Mouse (Mus musculus): ENCODE measurements around the gene Adam15. TPM values are rescaled to one million over a fixed set of nuclear protein-coding genes. Genes with fewer than 3 reads are reported as not detected.

The Adam15 gene
- polyA plus RNA-seq, 1 experiment from 2014 or later, result 61.1 TPM

GRCm38 (mm10) chr3:89317246-89317645 is 32.5 kb downstream of the Adam15 start:
- H3K27ac ChIP-seq (ENCODE audit: low read length), result no peak overlapping the region
- ATAC-seq (ENCODE audit: insufficient read depth, low FRiP score), result no peak
- peaks cover 58% of the 10 kb centered on the region for H3K4me1 ChIP-seq (ENCODE audit: control insufficient read depth, insufficient read depth, low read length)
- no peaks in the 10 kb centered on the region for H3K9me3 ChIP-seq (replicated peaks; ENCODE audit: control insufficient read depth, low read length)
- 58% methylated on average over 6 of the region's 6 CpGs for WGBS
- H3K9ac ChIP-seq (ENCODE audit: low read length), result no peak overlapping the region
- H3K27me3 ChIP-seq (ENCODE audit: control insufficient read depth, insufficient read depth, low read length), result peaks cover 32% of the 10 kb centered on the region
- no peaks in the 10 kb centered on the region for H3K36me3 ChIP-seq (ENCODE audit: control insufficient read depth, insufficient read depth, low read length)
- no peak overlapping the region for H3K4me2 ChIP-seq (ENCODE audit: low read depth, low read length)
- no peak overlapping the region for H3K4me3 ChIP-seq (replicated peaks; ENCODE audit: low read length)

DNA sequence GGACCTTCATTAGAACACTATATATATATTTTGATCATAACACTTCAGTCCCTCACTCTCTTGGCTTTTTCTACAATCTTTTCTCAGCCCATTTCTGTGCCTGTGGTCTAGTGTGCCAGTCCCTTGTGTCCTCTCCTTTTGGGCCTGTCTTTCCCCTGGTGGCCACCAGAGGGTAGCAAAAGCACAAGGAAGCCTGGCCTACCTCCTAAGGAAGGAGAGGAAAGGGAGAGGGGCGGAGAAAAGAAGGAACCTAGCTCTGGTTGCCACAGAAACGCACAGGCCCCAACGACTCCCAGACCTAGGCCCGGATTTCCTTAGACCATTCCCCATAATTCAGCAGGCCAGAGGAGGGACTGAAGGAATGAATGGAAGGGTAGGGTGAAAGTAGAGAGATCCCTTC is 33.0 kb downstream of the Adam15 start:
- peak overlapping the region; percentile 70 for H3K4me2 ChIP-seq (ENCODE audit: low read depth, low read length)
- peak; percentile 41; the same call in 1 of the 2 replicates for ATAC-seq (ENCODE audit: insufficient read depth, low FRiP score)
- H3K27ac ChIP-seq (ENCODE audit: low read length), result peak overlapping the region; percentile 63
- peaks cover 55% of the 10 kb centered on the region for H3K4me1 ChIP-seq (ENCODE audit: control insufficient read depth, insufficient read depth, low read length)
- 2% methylated on average over 4 of the region's 4 CpGs for WGBS
- peak overlapping the region; percentile 42 for H3K4me3 ChIP-seq (replicated peaks; ENCODE audit: low read length)
- no peaks in the 10 kb centered on the region for H3K36me3 ChIP-seq (ENCODE audit: control insufficient read depth, insufficient read depth, low read length)
- no peak overlapping the region for H3K9ac ChIP-seq (ENCODE audit: low read length)
- H3K27me3 ChIP-seq (ENCODE audit: control insufficient read depth, insufficient read depth, low read length), result peaks cover 32% of the 10 kb centered on the region
- no peaks in the 10 kb centered on the region for H3K9me3 ChIP-seq (replicated peaks; ENCODE audit: control insufficient read depth, low read length)

GRCm38 (mm10) chr3:89315930-89316831 is 33.6 kb downstream of the Adam15 start:
- no peaks in the 10 kb centered on the region for H3K9me3 ChIP-seq (replicated peaks; ENCODE audit: control insufficient read depth, low read length)
- peak overlapping the region; percentile 63 for H3K27ac ChIP-seq (ENCODE audit: low read length)
- WGBS, result 8% methylated on average over 40 of the region's 40 CpGs
- peaks cover 28% of the 10 kb centered on the region for H3K27me3 ChIP-seq (ENCODE audit: control insufficient read depth, insufficient read depth, low read length)
- peaks cover 49% of the 10 kb centered on the region for H3K4me1 ChIP-seq (ENCODE audit: control insufficient read depth, insufficient read depth, low read length)
- peak overlapping the region; percentile 70 for H3K4me2 ChIP-seq (ENCODE audit: low read depth, low read length)
- peak; percentile 51; the same call in 1 of the 2 replicates for ATAC-seq (ENCODE audit: insufficient read depth, low FRiP score)
- H3K9ac ChIP-seq (ENCODE audit: low read length), result peak overlapping the region; percentile 70
- no peaks in the 10 kb centered on the region for H3K36me3 ChIP-seq (ENCODE audit: control insufficient read depth, insufficient read depth, low read length)
- peak overlapping the region; percentile 42 for H3K4me3 ChIP-seq (replicated peaks; ENCODE audit: low read length)

DNA sequence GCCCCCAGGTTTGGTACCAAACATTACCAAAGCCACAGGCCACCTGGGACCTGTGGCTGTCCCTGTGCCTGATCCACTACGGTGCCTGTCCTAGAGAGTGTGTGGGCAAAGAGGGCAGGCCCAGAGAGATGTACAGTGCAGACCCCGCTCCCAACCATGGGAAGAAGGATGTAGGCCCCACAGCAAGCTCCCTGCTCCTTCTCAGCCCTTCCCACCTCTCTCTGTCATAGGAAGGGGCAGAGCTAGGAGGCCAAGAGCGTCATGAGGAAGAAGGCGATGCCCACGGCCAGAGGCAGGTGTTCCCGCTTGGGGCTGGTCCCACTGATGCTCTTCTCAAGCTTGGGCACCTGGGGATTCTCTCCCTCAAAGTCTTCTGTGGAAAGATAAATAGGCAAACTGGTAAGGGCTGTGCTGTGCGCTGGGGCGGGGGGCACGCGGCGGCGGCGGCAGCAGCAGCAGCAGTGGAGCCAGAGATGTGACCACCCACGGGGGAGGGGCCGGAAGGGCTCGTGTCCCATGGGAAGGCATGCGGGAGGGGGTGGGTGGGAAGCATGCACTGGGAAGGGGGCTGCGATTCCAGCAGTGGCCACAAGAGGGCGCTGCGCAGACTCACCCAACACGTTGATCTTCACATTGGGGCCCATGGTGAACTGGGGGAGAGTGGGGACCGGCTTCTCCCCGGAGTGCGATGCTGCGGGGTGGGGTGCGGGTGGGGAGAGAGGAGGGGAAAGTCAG is 34.4 kb downstream of the Adam15 start:
- H3K27ac ChIP-seq (ENCODE audit: low read length), result no peak overlapping the region

DNA sequence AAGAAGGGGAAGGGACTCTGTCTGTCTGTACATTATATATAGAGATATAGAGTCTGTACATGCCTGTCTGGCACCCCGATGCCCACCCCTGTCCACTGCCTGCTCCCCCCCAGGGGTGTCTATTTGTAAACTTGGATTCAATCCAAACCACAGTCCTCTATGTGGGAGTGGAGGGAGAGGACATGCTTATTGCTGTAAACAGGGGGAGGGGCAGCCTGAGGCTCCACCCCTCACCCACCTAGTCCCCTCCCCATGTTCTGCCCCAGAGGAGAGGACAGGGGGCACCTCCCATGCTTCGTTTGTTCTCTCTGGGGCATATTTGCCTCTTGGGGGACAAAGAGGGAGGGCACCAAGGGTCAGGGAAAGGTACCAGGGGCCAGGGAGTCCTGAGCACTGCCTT is 35.0 kb downstream of the Adam15 start:
- Histone ChIP-seq H3K9ac (ENCODE audit: low read length) (peak overlapping the region; percentile 70; the same call in 1 of the 2 replicates), H3K36me3 (ENCODE audit: control insufficient read depth, insufficient read depth, low read length) (no peaks in the 10 kb centered on the region), H3K4me1 (ENCODE audit: control insufficient read depth, insufficient read depth, low read length) (peaks cover 35% of the 10 kb centered on the region), H3K4me3 (replicated peaks; ENCODE audit: low read length) (peak overlapping the region; percentile 42), H3K9me3 (replicated peaks; ENCODE audit: control insufficient read depth, low read length) (no peaks in the 10 kb centered on the region), H3K27ac (ENCODE audit: low read length) (no peak overlapping the region), H3K27me3 (ENCODE audit: control insufficient read depth, insufficient read depth, low read length) (peaks cover 15% of the 10 kb centered on the region), H3K4me2 (ENCODE audit: low read depth, low read length) (peak overlapping the region; percentile 70; the same call in 1 of the 2 replicates)
- WGBS, result 43% methylated on average over 2 of the region's 2 CpGs
- peak; percentile 14; the same call in 1 of the 2 replicates for ATAC-seq (ENCODE audit: insufficient read depth, low FRiP score)

More for the DNA sequence above, 34.4 kb downstream of the Adam15 start:
- H3K27me3 ChIP-seq (ENCODE audit: control insufficient read depth, insufficient read depth, low read length), result peaks cover 20% of the 10 kb centered on the region
- WGBS, result 6% methylated on average over 23 of the region's 26 CpGs
- H3K4me1 ChIP-seq (ENCODE audit: control insufficient read depth, insufficient read depth, low read length), result peaks cover 41% of the 10 kb centered on the region
- H3K9ac ChIP-seq (ENCODE audit: low read length), result peak overlapping the region; percentile 70
- no peaks in the 10 kb centered on the region for H3K9me3 ChIP-seq (replicated peaks; ENCODE audit: control insufficient read depth, low read length)
- H3K4me2 ChIP-seq (ENCODE audit: low read depth, low read length), result peak overlapping the region; percentile 70
- H3K36me3 ChIP-seq (ENCODE audit: control insufficient read depth, insufficient read depth, low read length), result no peaks in the 10 kb centered on the region
- H3K4me3 ChIP-seq (replicated peaks; ENCODE audit: low read length), result peak overlapping the region; percentile 42
- ATAC-seq (ENCODE audit: insufficient read depth, low FRiP score), result peak; percentile 15; the same call in 1 of the 2 replicates

- WGBS, result 52% methylated on average over 5 of the region's 5 CpGs
- H3K27ac ChIP-seq (ENCODE audit: low read length), result peak overlapping the region; percentile 66
- ATAC-seq (ENCODE audit: insufficient read depth, low FRiP score), result peak; percentile 6; the same call in 1 of the 2 replicates
- no peak overlapping the region for H3K4me3 ChIP-seq (replicated peaks; ENCODE audit: low read length)
- peaks cover 30% of the 10 kb centered on the region for H3K4me1 ChIP-seq (ENCODE audit: control insufficient read depth, insufficient read depth, low read length)
- H3K9ac ChIP-seq (ENCODE audit: low read length), result no peak overlapping the region
- no peak overlapping the region for H3K4me2 ChIP-seq (ENCODE audit: low read depth, low read length)
- no peaks in the 10 kb centered on the region for H3K9me3 ChIP-seq (replicated peaks; ENCODE audit: control insufficient read depth, low read length)
- peaks cover 11% of the 10 kb centered on the region for H3K27me3 ChIP-seq (ENCODE audit: control insufficient read depth, insufficient read depth, low read length)
- H3K36me3 ChIP-seq (ENCODE audit: control insufficient read depth, insufficient read depth, low read length), result no peaks in the 10 kb centered on the region
These were observed 35.5 kb downstream of the Adam15 start for GRCm38 (mm10) chr3:89314340-89314739.

- no peak overlapping the region for H3K27ac ChIP-seq (ENCODE audit: low read length)
- H3K4me3 ChIP-seq (replicated peaks; ENCODE audit: low read length), result no peak overlapping the region
- H3K27me3 ChIP-seq (ENCODE audit: control insufficient read depth, insufficient read depth, low read length), result no peaks in the 10 kb centered on the region
- ATAC-seq (ENCODE audit: insufficient read depth, low FRiP score), result peak; percentile 81; the same call in 1 of the 2 replicates
- H3K9ac ChIP-seq (ENCODE audit: low read length), result no peak overlapping the region
- no peaks in the 10 kb centered on the region for H3K9me3 ChIP-seq (replicated peaks; ENCODE audit: control insufficient read depth, low read length)
- no peaks in the 10 kb centered on the region for H3K4me1 ChIP-seq (ENCODE audit: control insufficient read depth, insufficient read depth, low read length)
- 8% methylated on average over 9 of the region's 9 CpGs for WGBS
- no peak overlapping the region for H3K4me2 ChIP-seq (ENCODE audit: low read depth, low read length)
- H3K36me3 ChIP-seq (ENCODE audit: control insufficient read depth, insufficient read depth, low read length), result no peaks in the 10 kb centered on the region
These were observed 41.7 kb downstream of the Adam15 start for GRCm38 (mm10) chr3:89308089-89308488.

- no peaks in the 10 kb centered on the region for H3K36me3 ChIP-seq (ENCODE audit: control insufficient read depth, insufficient read depth, low read length)
- no peaks in the 10 kb centered on the region for H3K9me3 ChIP-seq (replicated peaks; ENCODE audit: control insufficient read depth, low read length)
- no peak overlapping the region for H3K9ac ChIP-seq (ENCODE audit: low read length)
- H3K4me2 ChIP-seq (ENCODE audit: low read depth, low read length), result no peak overlapping the region
- no peak for ATAC-seq (ENCODE audit: insufficient read depth, low FRiP score)
- no peaks in the 10 kb centered on the region for H3K4me1 ChIP-seq (ENCODE audit: control insufficient read depth, insufficient read depth, low read length)
- H3K27me3 ChIP-seq (ENCODE audit: control insufficient read depth, insufficient read depth, low read length), result no peaks in the 10 kb centered on the region
- 63% methylated on average over 8 of the region's 8 CpGs for WGBS
- H3K27ac ChIP-seq (ENCODE audit: low read length), result no peak overlapping the region
- no peak overlapping the region for H3K4me3 ChIP-seq (replicated peaks; ENCODE audit: low read length)
These were observed 44.1 kb downstream of the Adam15 start for GRCm38 (mm10) chr3:89305551-89306325.
